In the genomic region with DNA sequence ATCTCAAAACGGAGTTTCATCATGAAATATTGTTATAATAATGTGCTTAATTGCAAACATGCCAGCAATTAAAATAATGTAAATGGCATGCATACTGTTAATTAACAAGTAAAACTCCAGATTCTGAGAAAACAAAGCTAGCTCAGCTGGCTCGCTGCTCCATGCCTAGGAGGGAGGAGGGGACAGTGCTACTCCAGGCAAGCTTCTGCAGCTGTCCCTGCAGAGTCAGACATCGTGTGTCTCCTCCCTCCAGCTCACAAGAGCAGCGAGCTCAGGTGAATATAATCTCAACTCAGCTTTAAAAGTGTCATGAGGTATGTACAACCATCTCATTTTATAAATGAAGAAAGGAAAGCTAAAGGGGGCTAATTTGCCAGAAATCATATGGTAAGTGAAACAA, we compare ENCODE assay signal across 28 mouse cellular contexts.
DNase-seq lines count a peak whose midpoint lies in the region; ATAC-seq and TF ChIP-seq lines count a peak whose summit lies in the region.
"Had no signal": no experiment of that assay in that cellular context is flagged by ENCODE, and none has a peak within 500 bp of the region (broad histone marks: within the 10 kb centered on the region; RNA-seq: fewer than 3 reads in every experiment).

No protein-coding gene starts in this region.

- ATAC-seq in heart, embryonic 15.5 days (replicated peaks; ENCODE audit: insufficient number of reproducible peaks, insufficient read depth, low FRiP score, low read depth), result no peak
- ATAC-seq: hindbrain, postnatal 0 days; intestine, embryonic 15.5 days; midbrain, embryonic 16.5 days had no signal

- TF ChIP-seq CTCF in thymus, adult 2 months (IDR thresholded peaks at IDR 0.05; ENCODE audit: borderline replicate concordance, control insufficient read depth, extremely low read depth, insufficient read depth, low read length, poor library complexity), result no peak

- TF ChIP-seq POLR2A in thymus, adult 2 months (IDR thresholded peaks at IDR 0.05; ENCODE audit: control insufficient read depth, extremely low read depth, insufficient read depth, low read length, poor library complexity), result no peak

- no peak overlapping the region for H3K9ac ChIP-seq in heart, embryonic 15.5 days
- H3K9ac ChIP-seq: hindbrain, embryonic 12.5 days; intestine, embryonic 15.5 days; limb, embryonic 12.5 days; lung, embryonic 15.5 days; neural tube, embryonic 12.5 days had no signal

- H3K27me3 ChIP-seq in heart, embryonic 15.5 days, result no peaks in the 10 kb centered on the region
- H3K27me3 ChIP-seq in thymus, adult 2 months (ENCODE audit: control insufficient read depth, insufficient read depth, low read length), result no peaks in the 10 kb centered on the region
- H3K27me3 ChIP-seq: hindbrain, embryonic 12.5 days; intestine, embryonic 15.5 days; limb, embryonic 12.5 days; lung, embryonic 15.5 days; neural tube, embryonic 12.5 days had no signal

- DNase-seq in frontal cortex, postnatal 36 days (ENCODE audit: low spot score in 2 of 2), result peak; percentile 10 to 16
- DNase-seq in frontal cortex, postnatal 25 days (ENCODE audit: low spot score in 2 of 2), result no peak
- no peak for DNase-seq in heart, adult 18-20 months
- peak; percentile 33 to 43 for DNase-seq in right cerebral cortex, postnatal 10 days (ENCODE audit: low spot score in 2 of 2)
- DNase-seq in right cerebral cortex, postnatal 36 days (ENCODE audit: low spot score in 2 of 2), result no peak
- no peak for DNase-seq in thymus, adult 2 months
- DNase-seq: adrenal gland, postnatal 25 days; B cell, adult 2 months; cerebellum, adult 8-10 months; gastrocnemius, postnatal 10 days; heart, postnatal 10 days; kidney, adult 2 months; kidney, postnatal 36 days; right cerebral cortex, postnatal 14 days; thymus, postnatal 4 days had no signal

- H3K4me3 ChIP-seq in heart, embryonic 15.5 days, result no peak overlapping the region
- H3K4me3 ChIP-seq in thymus, adult 2 months (ENCODE audit: control insufficient read depth, insufficient read depth, low read length), result no peak overlapping the region
- H3K4me3 ChIP-seq: hindbrain, embryonic 12.5 days; intestine, embryonic 15.5 days; layer of hippocampus, adult 2 months; left cerebral cortex, adult 2 months; limb, embryonic 12.5 days; lung, embryonic 15.5 days; midbrain, embryonic 10.5 days; myocyte; neural tube, embryonic 12.5 days had no signal

- no peaks in the 10 kb centered on the region for H3K9me3 ChIP-seq in heart, embryonic 15.5 days (replicated peaks)
- H3K9me3 ChIP-seq: hindbrain, embryonic 12.5 days; intestine, embryonic 15.5 days; limb, embryonic 12.5 days; lung, embryonic 15.5 days; midbrain, embryonic 10.5 days; neural tube, embryonic 12.5 days had no signal

- H3K27ac ChIP-seq in heart, embryonic 15.5 days, result peak overlapping the region; percentile 22
- H3K27ac ChIP-seq in thymus, adult 2 months (ENCODE audit: control insufficient read depth, insufficient read depth, low read length), result no peak overlapping the region
- H3K27ac ChIP-seq: hindbrain, embryonic 12.5 days; hindbrain, postnatal 0 days; intestine, embryonic 15.5 days; left cerebral cortex, adult 2 months; limb, embryonic 12.5 days; lung, embryonic 15.5 days; midbrain, embryonic 10.5 days; neural tube, embryonic 12.5 days; stomach, postnatal 0 days had no signal

- peaks cover 3% of the 10 kb centered on the region; the same call in 1 of the 2 replicates for H3K36me3 ChIP-seq in heart, embryonic 15.5 days
- peaks cover 3% of the 10 kb centered on the region; the same call in 1 of the 2 replicates for H3K36me3 ChIP-seq in thymus, adult 2 months (ENCODE audit: control insufficient read depth, insufficient read depth, low read length)
- H3K36me3 ChIP-seq: hindbrain, embryonic 12.5 days; intestine, embryonic 15.5 days; neural tube, embryonic 12.5 days had no signal

- 44% methylated on average over 4 of the region's 4 CpGs for WGBS in heart, embryonic 15.5 days
- 96% methylated on average over 4 of the region's 4 CpGs for WGBS in thymus, adult 2 months

- H3K4me1 ChIP-seq in heart, embryonic 15.5 days (replicated peaks), result peaks cover 18% of the 10 kb centered on the region
- no peaks in the 10 kb centered on the region for H3K4me1 ChIP-seq in thymus, adult 2 months (replicated peaks; ENCODE audit: control insufficient read depth, insufficient read depth, low read length)
- H3K4me1 ChIP-seq: limb, embryonic 12.5 days; lung, embryonic 15.5 days had no signal

- peak overlapping the region; percentile 21; the same call in 1 of the 2 replicates for H3K4me2 ChIP-seq in heart, embryonic 15.5 days
- H3K4me2 ChIP-seq: hindbrain, embryonic 12.5 days; intestine, embryonic 15.5 days; limb, embryonic 12.5 days; lung, embryonic 15.5 days; neural tube, embryonic 12.5 days had no signal

Comparison
In these comparisons a context has a peak if more than half of its experiments do, and no peak if none do; other contexts are left out.
1. DNase-seq: peak in frontal cortex, postnatal 36 days (2 of 2) and right cerebral cortex, postnatal 10 days (2 of 2); none in frontal cortex, postnatal 25 days (0 of 2), heart, adult 18-20 months (0 of 2), right cerebral cortex, postnatal 36 days (0 of 2) and thymus, adult 2 months (single experiment).